Mouse (Mus musculus): ENCODE data around the gene Vgll4.

GRCm38 (mm10) chr6:114838872-114839271 lies 130.9 kb downstream of the Vgll4 start:
- TF ChIP-seq CTCF (IDR thresholded peaks at IDR 0.05; ENCODE audit: low read depth, low read length) (no peak), POLR2A (IDR thresholded peaks at IDR 0.05; ENCODE audit: extremely low read depth, insufficient read depth, low read length) (no peak)

Measured in liver, adult 2 months (tissue).